In the genomic region with DNA sequence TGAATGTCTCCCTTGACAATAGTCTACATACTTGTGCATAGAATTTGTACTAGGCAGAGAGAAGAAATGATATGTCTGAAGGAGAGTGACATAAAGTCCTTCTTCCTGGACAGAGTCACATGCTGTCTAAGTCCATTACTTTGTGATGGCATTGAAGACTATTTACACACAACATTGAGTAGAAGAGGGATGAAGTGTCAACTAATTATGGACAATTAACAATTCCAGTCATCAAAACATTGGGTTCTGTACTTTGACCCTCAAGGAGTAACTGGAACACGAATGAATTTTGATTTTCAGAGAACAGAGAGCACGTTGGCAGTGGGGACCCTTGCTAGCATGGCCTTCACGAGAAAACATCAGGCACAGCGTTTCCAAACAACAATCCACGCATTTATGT, we compare ENCODE assay signal across 16 mouse cellular contexts.
"Had no signal": no experiment of that assay in that cellular context is flagged by ENCODE, and none has a peak within 500 bp of the region (broad histone marks: within the 10 kb centered on the region; RNA-seq: fewer than 3 reads in every experiment).

No protein-coding gene starts in this region.

- DNase-seq: right cerebral cortex, adult 18-20 months; right cerebral cortex, postnatal 14 days; right cerebral cortex, postnatal 25 days; right cerebral cortex, postnatal 4 days; spleen, adult 18-20 months; thymus, adult 18-20 months; thymus, adult 2 months; thymus, postnatal 14 days; thymus, postnatal 25 days; thymus, postnatal 36 days; thymus, postnatal 4 days had no signal

- H3K27ac ChIP-seq: neural tube, embryonic 12.5 days; neural tube, embryonic 13.5 days; neural tube, embryonic 15.5 days; stomach, embryonic 15.5 days; stomach, postnatal 0 days had no signal

- H3K4me1 ChIP-seq: neural tube, embryonic 12.5 days; neural tube, embryonic 13.5 days; neural tube, embryonic 15.5 days; stomach, embryonic 15.5 days had no signal

- H3K4me3 ChIP-seq: neural tube, embryonic 12.5 days; neural tube, embryonic 13.5 days; neural tube, embryonic 15.5 days; stomach, embryonic 15.5 days had no signal

- H3K9me3 ChIP-seq: neural tube, embryonic 12.5 days; neural tube, embryonic 13.5 days; neural tube, embryonic 15.5 days; stomach, embryonic 15.5 days had no signal

- H3K36me3 ChIP-seq: neural tube, embryonic 12.5 days; neural tube, embryonic 13.5 days; neural tube, embryonic 15.5 days; stomach, embryonic 15.5 days had no signal

- H3K27me3 ChIP-seq: neural tube, embryonic 12.5 days; neural tube, embryonic 13.5 days; neural tube, embryonic 15.5 days; stomach, embryonic 15.5 days had no signal
